Mouse (Mus musculus): ENCODE results near the gene Ovgp1. TPM values are rescaled to one million over a fixed set of nuclear protein-coding genes. Genes with fewer than 3 reads are reported as not detected.
"Not testable (repeated sequence)": the region's sequence is repeated elsewhere in the genome, so short reads cannot be mapped to it uniquely, and the experiment has no call there.

Gene Ovgp1
- polyA plus RNA-seq, 1 experiment from 2014 or later: 0.36 TPM

DNA sequence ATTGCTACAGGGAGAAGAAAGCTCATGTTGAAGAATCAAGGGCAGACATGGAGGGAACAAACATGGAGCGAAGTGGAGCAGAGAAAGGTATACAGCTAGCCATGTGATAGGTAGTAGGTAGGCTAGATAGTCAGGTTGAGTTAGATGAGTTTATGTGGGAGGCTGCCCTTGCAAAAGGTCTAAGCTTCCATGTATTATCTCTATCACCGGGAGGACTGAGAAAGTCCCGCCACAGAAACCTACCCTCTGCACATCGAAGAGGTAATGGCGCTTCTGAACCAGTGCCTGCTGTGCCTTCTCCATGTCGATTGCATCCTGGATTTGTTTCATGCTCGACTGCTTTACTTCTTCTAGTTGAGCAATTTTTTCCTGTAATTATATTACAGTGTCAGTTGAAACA lies 22.2 kb upstream of the Ovgp1 start:
- Histone ChIP-seq H3K4me1 (replicated peaks) (peaks cover 12% of the 10 kb centered on the region; the same call in 1 of the 2 replicates), H3K9ac (no peak overlapping the region), H3K27ac (replicated peaks) (no peak overlapping the region), H3K4me2 (no peak overlapping the region), H3K4me3 (replicated peaks) (no peak overlapping the region), H3K9me3 (replicated peaks) (no peaks in the 10 kb centered on the region), H3K27me3 (no peaks in the 10 kb centered on the region), H3K36me3 (replicated peaks) (peaks cover 81% of the 10 kb centered on the region)
- no peak for ATAC-seq (ENCODE audit: insufficient read depth)
- 84% methylated on average over 7 of the region's 7 CpGs for WGBS (ENCODE audit: insufficient replicate concordance)

DNA sequence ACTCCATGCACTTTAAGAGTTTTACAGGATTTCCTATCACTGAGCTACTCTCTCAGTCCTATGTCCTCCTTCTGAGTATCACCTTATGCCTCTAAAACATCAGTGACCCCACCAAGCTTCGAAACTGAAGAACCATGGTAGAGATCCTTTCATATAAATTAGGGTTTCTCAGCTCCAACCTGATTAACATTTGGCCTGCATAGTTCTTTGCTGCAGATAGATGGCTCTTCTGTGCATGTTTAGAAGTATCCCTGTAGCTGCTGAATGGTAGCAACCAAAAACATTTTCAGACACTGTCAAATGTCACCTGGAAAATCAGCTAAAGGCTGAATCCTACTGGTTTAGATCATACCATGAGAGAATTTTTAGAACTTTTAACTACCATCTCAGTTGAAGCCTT lies 16.3 kb upstream of the Ovgp1 start:
- peak overlapping the region; percentile 91 for H3K4me2 ChIP-seq
- peaks cover 31% of the 10 kb centered on the region for H3K4me1 ChIP-seq (replicated peaks)
- no peak overlapping the region for H3K27ac ChIP-seq (replicated peaks)
- WGBS (ENCODE audit: insufficient replicate concordance): 78% methylated on average over 1 of the region's 1 CpGs
- H3K9ac ChIP-seq: no peak overlapping the region
- peaks cover 54% of the 10 kb centered on the region for H3K36me3 ChIP-seq (replicated peaks)
- no peak for ATAC-seq (ENCODE audit: insufficient read depth)
- H3K9me3 ChIP-seq (replicated peaks): no peaks in the 10 kb centered on the region
- 0 out of 2 replicates have a peak overlapping the region, but pooled peaks have one; percentile 76 for H3K4me3 ChIP-seq (replicated peaks)
- H3K27me3 ChIP-seq: no peaks in the 10 kb centered on the region

DNA sequence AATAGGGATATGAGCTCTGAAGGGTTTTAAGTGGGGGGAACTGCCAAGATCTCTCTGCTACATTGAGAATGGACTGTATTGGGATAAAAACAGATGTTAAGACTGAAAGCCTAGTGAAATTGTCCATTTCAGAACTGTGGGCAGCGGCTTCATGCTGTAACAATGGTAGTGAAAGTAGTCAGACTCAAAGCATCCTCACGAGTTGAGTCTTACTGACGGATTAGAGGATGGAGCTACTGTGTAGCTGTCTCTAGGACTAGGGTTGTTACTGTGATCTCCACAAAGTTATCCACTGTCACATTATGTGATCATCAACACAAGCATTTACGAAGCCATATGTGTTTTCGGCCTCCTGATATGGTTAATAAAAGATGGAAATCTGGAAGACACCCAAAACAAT lies 15.3 kb upstream of the Ovgp1 start:
- H3K27ac ChIP-seq (replicated peaks): peak overlapping the region; percentile 91
- H3K4me3 ChIP-seq (replicated peaks): peak overlapping the region; percentile 76
- H3K36me3 ChIP-seq (replicated peaks): peaks cover 54% of the 10 kb centered on the region
- ATAC-seq (ENCODE audit: insufficient read depth): no peak
- peak overlapping the region; percentile 91 for H3K4me2 ChIP-seq
- peak overlapping the region; percentile 84 for H3K9ac ChIP-seq
- no peaks in the 10 kb centered on the region for H3K27me3 ChIP-seq
- WGBS (ENCODE audit: insufficient replicate concordance): 40% methylated on average over 5 of the region's 5 CpGs
- peaks cover 31% of the 10 kb centered on the region for H3K4me1 ChIP-seq (replicated peaks)
- H3K9me3 ChIP-seq (replicated peaks): no peaks in the 10 kb centered on the region

DNA sequence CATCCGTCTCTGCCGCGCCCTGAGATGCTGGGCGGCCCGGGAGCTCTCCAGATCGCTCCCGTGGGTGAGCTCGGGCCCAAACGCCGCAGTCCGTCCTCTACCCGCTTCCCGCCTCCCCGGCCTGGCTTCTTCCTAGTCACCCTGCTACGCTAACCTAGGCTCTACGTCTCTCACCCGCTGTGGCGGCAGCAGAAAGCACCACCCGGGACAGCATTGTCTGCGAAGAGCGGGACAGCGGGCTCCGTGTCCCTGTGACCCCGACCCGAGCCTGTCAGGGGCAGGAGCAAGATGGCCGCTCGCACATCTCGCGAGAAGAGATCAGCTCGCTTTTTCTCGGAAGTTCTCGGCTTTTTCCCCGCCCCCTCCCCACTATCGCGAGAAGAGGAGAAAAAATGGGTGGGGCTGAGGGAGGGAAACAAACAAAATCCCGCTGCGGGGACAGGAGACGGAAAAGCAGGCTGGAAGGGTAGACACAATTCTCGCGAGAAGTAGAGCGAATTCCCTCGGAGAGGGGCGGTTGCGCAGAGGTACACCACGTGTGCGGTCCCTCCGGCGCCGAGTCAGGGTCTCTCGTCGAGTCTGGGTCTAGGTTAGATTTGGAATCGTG lies 14.4 kb upstream of the Ovgp1 start, which contains the start of gene Wdr77:
Wdr77 (plus strand) TSS at position 396 of the 607 bp plus-strand sequence.
- Histone ChIP-seq H3K36me3 (replicated peaks) (peaks cover 56% of the 10 kb centered on the region), H3K27me3 (no peaks in the 10 kb centered on the region), H3K4me2 (peak within 1 kb of the TSS; percentile 91), H3K4me1 (replicated peaks) (peaks cover 31% of the 10 kb centered on the region), H3K9ac (peak within 1 kb of the TSS; percentile 84), H3K27ac (replicated peaks) (peak within 1 kb of the TSS; percentile 91), H3K4me3 (replicated peaks) (peak within 1 kb of the TSS; percentile 76), H3K9me3 (replicated peaks) (no peaks in the 10 kb centered on the region)
- peak; percentile 93 for ATAC-seq (ENCODE audit: insufficient read depth)
- WGBS (ENCODE audit: insufficient replicate concordance): under 1% methylated on average over 52 of the region's 52 CpGs

DNA sequence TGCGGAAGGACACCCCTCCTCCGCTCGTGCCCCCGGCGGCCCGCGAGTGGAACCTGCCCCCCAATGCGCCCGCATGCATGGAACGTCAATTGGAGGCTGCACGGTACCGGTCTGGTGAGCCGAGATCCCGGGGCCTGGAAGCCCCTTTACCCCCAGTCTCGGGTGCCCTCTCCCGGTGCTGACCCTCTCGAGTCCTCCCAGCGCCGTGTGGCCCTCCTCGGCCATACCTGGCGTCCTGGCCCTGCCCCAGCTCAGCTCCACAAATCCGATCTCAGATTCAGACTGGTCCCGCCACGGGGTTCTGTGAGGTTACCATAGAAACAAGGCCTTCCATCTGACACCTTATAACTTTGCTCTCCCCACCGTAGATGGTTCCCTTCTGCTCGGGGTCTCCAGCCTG lies 13.9 kb upstream of the Ovgp1 start:
- H3K9me3 ChIP-seq (replicated peaks): no peaks in the 10 kb centered on the region
- WGBS (ENCODE audit: insufficient replicate concordance): under 1% methylated on average over 26 of the region's 26 CpGs
- H3K9ac ChIP-seq: peak overlapping the region; percentile 74
- peak overlapping the region; percentile 76 for H3K4me3 ChIP-seq (replicated peaks)
- H3K27ac ChIP-seq (replicated peaks): peak overlapping the region; percentile 91
- H3K4me2 ChIP-seq: peak overlapping the region; percentile 91
- peaks cover 31% of the 10 kb centered on the region for H3K4me1 ChIP-seq (replicated peaks)
- ATAC-seq (ENCODE audit: insufficient read depth): peak; percentile 23
- peaks cover 57% of the 10 kb centered on the region for H3K36me3 ChIP-seq (replicated peaks)
- H3K27me3 ChIP-seq: no peaks in the 10 kb centered on the region

DNA sequence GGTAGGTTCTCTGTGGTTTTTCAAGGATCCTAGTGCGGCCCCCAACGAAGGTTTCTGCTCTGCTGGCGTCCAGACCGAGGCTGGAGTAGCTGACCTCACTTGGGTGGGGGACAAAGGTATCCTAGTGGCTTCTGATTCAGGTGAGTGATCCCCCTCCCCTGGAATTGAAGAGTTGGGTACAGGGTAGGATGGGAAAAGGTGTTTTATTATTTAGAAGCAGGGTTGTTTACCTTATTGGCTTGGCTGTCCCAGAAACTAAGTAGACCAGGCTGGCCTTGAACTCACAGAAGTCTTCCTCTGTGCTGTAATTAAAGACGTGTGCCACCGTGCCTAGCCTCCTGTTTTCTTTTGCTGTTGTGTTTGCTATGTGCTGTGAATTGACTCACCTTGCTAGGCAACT lies 13.5 kb upstream of the Ovgp1 start, which contains the start of gene Atp5f1:
Atp5f1 (minus strand) TSS at position 101 of the 400 bp plus-strand sequence.
- Histone ChIP-seq H3K4me3 (replicated peaks) (peak within 1 kb of the TSS; percentile 76), H3K4me1 (replicated peaks) (peaks cover 31% of the 10 kb centered on the region), H3K9me3 (replicated peaks) (no peaks in the 10 kb centered on the region), H3K27me3 (no peaks in the 10 kb centered on the region), H3K27ac (replicated peaks) (peak within 1 kb of the TSS; percentile 91), H3K9ac (peak within 1 kb of the TSS; percentile 84), H3K36me3 (replicated peaks) (peaks cover 57% of the 10 kb centered on the region), H3K4me2 (peak within 1 kb of the TSS; percentile 91)
- no peak for ATAC-seq (ENCODE audit: insufficient read depth)
- WGBS (ENCODE audit: insufficient replicate concordance): 8% methylated on average over 6 of the region's 6 CpGs

DNA sequence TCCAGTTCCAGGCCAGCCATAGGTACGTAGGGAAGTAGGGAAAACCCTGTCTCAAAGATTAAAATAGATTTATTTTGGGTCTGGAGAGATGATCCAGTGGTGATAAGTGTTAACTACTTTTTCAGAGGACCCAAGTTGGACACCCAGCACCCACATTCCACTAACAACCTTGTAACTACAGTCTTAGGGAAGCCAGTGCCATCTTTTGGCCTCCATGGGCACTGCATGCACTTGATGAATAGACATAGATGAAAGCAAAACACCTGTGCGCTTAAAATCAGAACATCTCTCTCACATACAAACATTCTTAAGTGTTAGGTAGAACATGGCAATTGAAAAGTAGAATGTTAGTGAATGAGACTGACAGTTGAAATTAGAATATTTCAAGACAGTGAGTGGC lies 12.8 kb upstream of the Ovgp1 start:
- Histone ChIP-seq H3K9me3 (replicated peaks) (no peaks in the 10 kb centered on the region), H3K4me1 (replicated peaks) (peaks cover 31% of the 10 kb centered on the region), H3K4me3 (replicated peaks) (peak overlapping the region; percentile 76), H3K27me3 (no peaks in the 10 kb centered on the region), H3K9ac (no peak overlapping the region), H3K4me2 (peak overlapping the region; percentile 91), H3K36me3 (replicated peaks) (peaks cover 61% of the 10 kb centered on the region), H3K27ac (replicated peaks) (no peak overlapping the region)
- ATAC-seq (ENCODE audit: insufficient read depth): no peak
- 82% methylated on average over 2 of the region's 2 CpGs for WGBS (ENCODE audit: insufficient replicate concordance)

DNA sequence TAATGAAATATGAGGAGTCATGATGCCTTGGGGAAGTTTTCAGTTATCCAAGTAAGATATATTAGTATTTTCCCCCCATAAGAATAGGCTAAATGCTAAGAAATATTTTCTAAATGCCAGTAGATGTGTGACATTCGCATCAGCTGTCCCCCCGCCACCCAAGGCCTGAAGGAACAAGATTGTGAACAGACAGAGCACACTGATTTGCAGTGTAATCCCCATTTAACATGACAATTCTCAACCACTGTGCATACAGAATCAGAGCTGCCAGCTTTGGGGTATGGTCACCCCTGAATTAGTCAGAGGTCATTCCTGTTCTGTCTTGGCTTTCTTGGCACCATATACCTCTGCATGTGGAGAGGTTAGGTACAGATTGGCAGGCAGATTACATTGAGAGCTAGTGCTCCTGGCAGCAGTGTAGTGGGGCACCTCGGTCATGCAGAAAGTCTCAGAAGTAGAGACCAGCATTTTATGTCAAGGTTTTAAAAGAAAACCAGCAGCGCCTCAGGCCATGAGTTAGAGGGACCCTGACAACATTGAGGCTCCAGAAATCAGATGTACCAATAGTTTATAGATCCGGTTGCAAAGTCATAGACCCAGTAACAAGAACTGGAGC lies 1.6 kb upstream of the Ovgp1 start:
- no peak overlapping the region for H3K4me3 ChIP-seq (replicated peaks)
- no peaks in the 10 kb centered on the region for H3K27me3 ChIP-seq
- no peak overlapping the region for H3K27ac ChIP-seq (replicated peaks)
- H3K9ac ChIP-seq: no peak overlapping the region
- peaks cover 31% of the 10 kb centered on the region for H3K36me3 ChIP-seq (replicated peaks)
- no peak overlapping the region for H3K4me2 ChIP-seq
- no peaks in the 10 kb centered on the region for H3K4me1 ChIP-seq (replicated peaks)
- no peak for ATAC-seq (ENCODE audit: insufficient read depth)
- no peaks in the 10 kb centered on the region for H3K9me3 ChIP-seq (replicated peaks)
- WGBS (ENCODE audit: insufficient replicate concordance): 61% methylated on average over 5 of the region's 5 CpGs

DNA sequence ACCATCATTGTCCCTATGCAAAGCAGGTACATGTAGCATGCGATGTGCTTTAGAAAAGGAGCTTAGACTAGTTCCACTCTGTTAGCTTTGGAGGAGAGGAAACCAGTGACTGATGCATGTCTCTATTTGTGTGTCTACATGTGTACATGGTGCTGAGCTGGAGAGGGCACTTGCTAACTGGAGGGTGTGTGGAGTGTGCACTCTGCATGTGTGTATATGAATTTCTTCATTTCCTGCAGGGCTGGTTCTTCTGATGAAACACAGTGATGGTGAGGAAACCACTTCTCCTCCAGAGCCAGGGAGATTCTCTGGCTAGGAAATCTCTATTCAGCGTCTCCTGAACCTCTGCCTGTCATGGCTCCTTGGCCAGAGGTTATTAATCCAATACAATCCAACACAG lies 663 bp downstream of the Ovgp1 start:
- ATAC-seq (ENCODE audit: insufficient read depth): peak; percentile 44; the same call in 1 of the 2 replicates
- H3K36me3 ChIP-seq (replicated peaks): peaks cover 10% of the 10 kb centered on the region
- no peak overlapping the region for H3K27ac ChIP-seq (replicated peaks)
- H3K9me3 ChIP-seq (replicated peaks): no peaks in the 10 kb centered on the region
- H3K4me2 ChIP-seq: no peak overlapping the region
- no peak overlapping the region for H3K9ac ChIP-seq
- no peaks in the 10 kb centered on the region for H3K4me1 ChIP-seq (replicated peaks)
- no peak overlapping the region for H3K4me3 ChIP-seq (replicated peaks)
- WGBS (ENCODE audit: insufficient replicate concordance): 60% methylated on average over 2 of the region's 2 CpGs
- no peaks in the 10 kb centered on the region for H3K27me3 ChIP-seq

DNA sequence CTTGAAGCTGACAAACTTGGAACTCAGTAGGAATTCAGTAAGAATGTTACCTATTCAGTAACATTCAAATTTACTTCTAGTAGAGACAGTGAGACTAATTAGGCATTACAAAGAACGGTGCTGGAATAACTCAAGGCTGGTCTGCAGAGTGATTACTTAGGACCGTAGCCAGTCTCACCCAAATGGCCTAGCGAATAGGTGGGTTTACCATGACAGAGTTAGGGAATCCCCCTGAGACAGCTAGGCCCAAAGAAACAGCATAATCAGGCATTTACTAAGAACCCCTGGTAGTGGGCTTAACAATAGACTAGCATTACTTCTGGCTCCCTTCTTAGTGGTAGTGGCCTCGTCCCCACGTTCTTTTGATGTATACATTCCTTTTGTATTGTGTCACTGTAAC lies 16.1 kb downstream of the Ovgp1 start:
- H3K4me2 ChIP-seq; ATAC-seq (ENCODE audit: insufficient read depth); H3K27me3 ChIP-seq; H3K4me1 ChIP-seq (replicated peaks); H3K4me3 ChIP-seq (replicated peaks); H3K9ac ChIP-seq; H3K27ac ChIP-seq (replicated peaks); H3K36me3 ChIP-seq (replicated peaks); H3K9me3 ChIP-seq (replicated peaks): not testable (repeated sequence)
- WGBS (ENCODE audit: insufficient replicate concordance): 63% methylated on average over 5 of the region's 5 CpGs

DNA sequence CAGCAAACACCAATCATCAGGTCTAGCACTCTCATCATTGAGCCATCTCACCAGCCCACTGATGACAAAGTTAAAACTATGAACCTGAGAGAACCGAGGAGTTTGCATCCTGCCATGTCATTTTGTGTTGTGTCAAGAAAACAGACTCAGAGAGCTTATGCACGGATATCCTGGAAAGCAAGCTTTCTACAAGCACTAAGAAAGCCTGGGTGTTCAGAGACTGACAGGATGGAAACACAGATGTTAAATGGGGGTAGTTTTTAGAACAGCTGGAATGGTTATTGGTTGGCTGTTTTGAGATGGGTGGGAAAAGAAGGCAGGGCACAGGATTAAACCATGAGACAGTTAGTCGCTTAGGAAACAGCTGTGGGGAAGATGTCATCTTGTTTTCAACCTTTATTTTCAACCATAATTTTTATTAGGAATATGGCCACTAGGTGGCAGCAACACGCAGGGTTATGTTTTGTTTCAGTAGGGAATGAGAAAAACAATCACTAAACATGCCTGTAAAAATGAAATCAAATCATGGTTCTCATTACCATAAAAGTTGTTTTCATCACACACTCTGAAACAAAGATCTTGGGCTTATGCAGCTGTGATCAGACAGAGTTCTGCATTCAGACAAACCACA lies 18.3 kb downstream of the Ovgp1 start:
- Histone ChIP-seq H3K9ac (no peak overlapping the region), H3K27ac (replicated peaks) (no peak overlapping the region), H3K4me2 (no peak overlapping the region), H3K9me3 (replicated peaks) (no peaks in the 10 kb centered on the region), H3K36me3 (replicated peaks) (no peaks in the 10 kb centered on the region), H3K4me1 (replicated peaks) (no peaks in the 10 kb centered on the region), H3K4me3 (replicated peaks) (no peak overlapping the region), H3K27me3 (no peaks in the 10 kb centered on the region)
- WGBS (ENCODE audit: insufficient replicate concordance): 16% methylated on average over 4 of the region's 4 CpGs
- no peak for ATAC-seq (ENCODE audit: insufficient read depth)
